19 mouse cellular contexts compared by ENCODE assay signal in the genomic region with DNA sequence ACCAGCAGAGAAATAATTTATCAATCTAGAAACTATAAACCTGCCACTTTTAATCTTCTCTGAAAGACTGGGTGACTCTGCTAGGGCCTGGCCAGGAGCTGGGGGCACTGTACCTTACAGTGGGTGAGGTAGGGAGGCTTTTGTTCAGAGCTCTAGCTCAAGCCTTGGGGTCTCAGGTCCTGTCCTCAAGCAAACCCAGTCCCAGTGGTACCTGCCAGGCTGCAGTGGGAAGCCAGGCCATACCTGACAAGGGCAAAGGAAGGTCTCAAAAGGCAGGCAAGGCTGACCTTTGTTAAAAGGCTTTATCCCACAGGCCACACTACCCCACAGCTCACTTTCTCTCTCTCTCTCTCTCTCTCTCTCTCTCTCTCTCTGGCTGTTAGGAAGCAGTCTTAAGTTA. TPM values are rescaled to one million over a fixed set of nuclear protein-coding genes. Genes with fewer than 3 reads are reported as not detected.
"Had no signal": no experiment of that assay in that cellular context is flagged by ENCODE, and none has a peak within 500 bp of the region (broad histone marks: within the 10 kb centered on the region; RNA-seq: fewer than 3 reads in every experiment).

No protein-coding gene starts in this region.

- H3K4me1 ChIP-seq: midbrain, embryonic 15.5 days; neural tube, embryonic 12.5 days; stomach, embryonic 15.5 days had no signal

- H3K9me3 ChIP-seq: lung, embryonic 15.5 days; megakaryocyte, embryonic 14.5 days; midbrain, embryonic 13.5 days; midbrain, embryonic 15.5 days; neural tube, embryonic 12.5 days; stomach, embryonic 15.5 days had no signal

- H3K27me3 ChIP-seq: lung, embryonic 15.5 days; megakaryocyte, embryonic 14.5 days; midbrain, embryonic 13.5 days; midbrain, embryonic 15.5 days; neural tube, embryonic 12.5 days; stomach, embryonic 15.5 days had no signal

- H3K4me2 ChIP-seq: lung, embryonic 15.5 days; midbrain, embryonic 11.5 days; midbrain, embryonic 13.5 days; midbrain, embryonic 15.5 days; neural tube, embryonic 12.5 days; stomach, embryonic 15.5 days had no signal

- H3K27ac ChIP-seq: lung, embryonic 15.5 days; macrophage; midbrain, embryonic 13.5 days; midbrain, embryonic 15.5 days; neural tube, embryonic 12.5 days; stomach, embryonic 15.5 days; stomach, postnatal 0 days had no signal

- H3K36me3 ChIP-seq: lung, embryonic 15.5 days; midbrain, embryonic 13.5 days; midbrain, embryonic 15.5 days; neural tube, embryonic 12.5 days; stomach, embryonic 15.5 days had no signal

- H3K4me3 ChIP-seq: lung, embryonic 15.5 days; megakaryocyte, embryonic 14.5 days; midbrain, embryonic 13.5 days; midbrain, embryonic 15.5 days; neural tube, embryonic 12.5 days; stomach, embryonic 15.5 days had no signal

- DNase-seq: lung, adult 2 months; lung, postnatal 14 days; lung, postnatal 36 days; right cerebral cortex, postnatal 14 days; thymus, adult 2 months; thymus, postnatal 25 days; thymus, postnatal 4 days had no signal

- H3K9ac ChIP-seq: lung, embryonic 15.5 days; midbrain, embryonic 13.5 days; midbrain, embryonic 15.5 days; neural tube, embryonic 12.5 days; stomach, embryonic 15.5 days had no signal

- ATAC-seq: lung, postnatal 0 days; midbrain, embryonic 13.5 days; midbrain, embryonic 15.5 days had no signal

RNA-seq across cellular contexts. Expression of a gene that starts 12.8 kb away (rescaled TPM):
- total RNA-seq: monocyte, adult 5-6 weeks; neutrophil, adult 5-6 weeks had no signal
- polyA plus RNA-seq: macrophage had no signal
